Mouse (Mus musculus) c-Kit-positive CD71-negative TER-119-negative erythroid progenitor cells, embryonic 14.5 days (primary cell): ENCODE measurements around the gene Ccdc148.

Experiments
- DNase-seq: peaks from one replicate; pipeline ENCODE4 v3.0.0-alpha.2; 2013; ENCODE audit warnings: low read depth

Gene Ccdc148

GRCm38 (mm10) chr2:59160605-59160963 lies at the start of gene Ccdc148, which contains the start of gene Pkp4:
Gene Ccdc148 (minus strand): TSS chr2:59160683.
Gene Pkp4 (plus strand): TSS chr2:59160850.
- DNase-seq = peak; percentile 86

GRCm38 (mm10) chr2:59208276-59208675 lies 47.8 kb upstream of the Ccdc148 start:
- DNase-seq = no peak

GRCm38 (mm10) chr2:59207725-59208124 lies 47.2 kb upstream of the Ccdc148 start:
- no peak for DNase-seq

GRCm38 (mm10) chr2:59207240-59207639 lies 46.8 kb upstream of the Ccdc148 start:
- DNase-seq = no peak

GRCm38 (mm10) chr2:59206190-59206589 lies 45.7 kb upstream of the Ccdc148 start:
- DNase-seq = no peak

- no peak for DNase-seq
Measured at GRCm38 (mm10) chr2:59205092-59205491, 44.6 kb upstream of the Ccdc148 start.

- DNase-seq = no peak
Measured at GRCm38 (mm10) chr2:59203627-59204425, 43.3 kb upstream of the Ccdc148 start.

GRCm38 (mm10) chr2:59202930-59203329 lies 42.4 kb upstream of the Ccdc148 start:
- no peak for DNase-seq

GRCm38 (mm10) chr2:59200511-59200910 lies 40.0 kb upstream of the Ccdc148 start:
- no peak for DNase-seq

GRCm38 (mm10) chr2:59199476-59199976 lies 39.0 kb upstream of the Ccdc148 start:
- DNase-seq = no peak

- no peak for DNase-seq
Measured at GRCm38 (mm10) chr2:59197156-59197555, 36.7 kb upstream of the Ccdc148 start.

- no peak for DNase-seq
Measured at GRCm38 (mm10) chr2:59193117-59193516, 32.6 kb upstream of the Ccdc148 start.

- DNase-seq = no peak
Measured at GRCm38 (mm10) chr2:59191466-59191865, 31.0 kb upstream of the Ccdc148 start.

GRCm38 (mm10) chr2:59190186-59190585 lies 29.7 kb upstream of the Ccdc148 start:
- DNase-seq = no peak

- no peak for DNase-seq
Measured at GRCm38 (mm10) chr2:59189661-59190185, 29.2 kb upstream of the Ccdc148 start.

GRCm38 (mm10) chr2:59188306-59188705 lies 27.8 kb upstream of the Ccdc148 start:
- DNase-seq = no peak

- DNase-seq = no peak
Measured at GRCm38 (mm10) chr2:59186966-59187365, 26.5 kb upstream of the Ccdc148 start.

GRCm38 (mm10) chr2:59186122-59186521 lies 25.6 kb upstream of the Ccdc148 start:
- no peak for DNase-seq

GRCm38 (mm10) chr2:59184107-59185064 lies 23.9 kb upstream of the Ccdc148 start:
- no peak for DNase-seq

GRCm38 (mm10) chr2:59183541-59183940 lies 23.1 kb upstream of the Ccdc148 start:
- no peak for DNase-seq

GRCm38 (mm10) chr2:59181321-59182113 lies 21.0 kb upstream of the Ccdc148 start:
- DNase-seq = no peak

- DNase-seq = no peak
Measured at GRCm38 (mm10) chr2:59179487-59179886, 19.0 kb upstream of the Ccdc148 start.
